Mouse (Mus musculus): ENCODE results near the gene Arhgap33.

DNA sequence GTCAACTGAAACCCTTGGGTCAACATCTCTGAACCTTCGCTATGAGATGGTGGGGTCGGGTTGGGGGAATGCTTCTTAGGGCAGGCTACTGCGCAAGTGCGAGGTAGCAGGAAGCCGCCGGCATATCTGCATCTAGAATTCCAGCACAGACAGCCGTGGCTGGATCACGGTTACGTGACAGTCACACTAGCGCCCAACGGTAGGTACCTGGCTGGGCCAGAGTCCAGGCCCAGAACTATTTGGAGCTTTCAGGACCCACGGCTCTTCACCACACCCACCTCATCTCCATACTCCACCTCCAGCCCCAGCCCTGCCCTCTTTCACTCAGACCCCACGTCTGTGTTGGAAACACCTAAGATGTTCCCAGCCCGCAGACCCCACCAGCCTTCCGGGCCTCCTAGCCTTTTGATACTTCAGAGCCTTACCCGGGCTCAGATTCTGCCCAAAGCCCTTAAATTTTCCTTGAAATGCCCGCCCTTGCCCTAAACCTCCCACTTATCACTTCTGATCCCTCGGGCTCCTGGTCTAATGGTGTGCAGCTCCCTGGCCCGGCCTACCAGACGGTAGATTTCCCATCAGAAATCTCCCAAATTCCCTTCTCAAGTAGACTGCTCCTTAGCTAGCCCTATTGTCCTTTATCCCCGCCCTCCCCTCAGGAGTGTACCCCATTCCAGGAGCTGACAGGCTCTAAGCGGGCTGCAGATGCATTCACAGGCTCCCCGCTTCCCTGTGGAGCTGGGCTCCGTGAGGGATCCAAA lies 19.7 kb downstream of the Arhgap33 start:
- TF ChIP-seq GATA1 (IDR thresholded peaks at IDR 0.05; ENCODE audit: borderline replicate concordance, low read length) = no peak
- no peak for TF ChIP-seq FLI1 (IDR thresholded peaks at IDR 0.05; ENCODE audit: low read length)

Measured in megakaryocyte, embryonic 14.5 days (primary cell).